Mouse (Mus musculus) heart, postnatal 0 days (tissue): ENCODE results near the gene Mrnip. TPM values are rescaled to one million over a fixed set of nuclear protein-coding genes. Genes with fewer than 3 reads are reported as not detected.

Source experiments
- ATAC-seq: fragments of 200-750 bp; cut with Nextera tagmentation; 2 replicates; pipeline ENCODE4 v1.8.0; 2017; ENCODE audit warnings: low read depth, moderate number of reproducible peaks, moderate library complexity; ENCODE audit not compliant: insufficient read depth
- DNase-seq: peaks from one replicate; pipeline ENCODE4 v3.0.0-alpha.2; 2016; ENCODE audit warnings: low spot score
- H3K27ac ChIP-seq: fragments of 300-500 bp; sonication (generic); 2 replicates; pipeline ENCODE4 v1.5.1; 2014; ENCODE audit warnings: low read depth, mild to moderate bottlenecking
- H3K27me3 ChIP-seq: fragments of 300-500 bp; sonication (generic); 2 replicates; pipeline ENCODE4 v1.6.1; 2014; ENCODE audit warnings: low read length, mixed read lengths; ENCODE audit not compliant: control insufficient read depth, insufficient read depth
- H3K36me3 ChIP-seq: fragments of 300-500 bp; sonication (generic); replicated peaks from 2 replicates; pipeline ENCODE4 v1.6.1; 2014; ENCODE audit warnings: low read length, mixed read lengths; ENCODE audit not compliant: control insufficient read depth, insufficient read depth
- H3K4me1 ChIP-seq: fragments of 300-500 bp; sonication (generic); 2 replicates; pipeline ENCODE4 v1.6.1; 2014; ENCODE audit warnings: antibody characterized with exemption; ENCODE audit not compliant: control insufficient read depth, insufficient read depth
- H3K4me2 ChIP-seq: fragments of 300-500 bp; sonication (generic); 2 replicates; pipeline ENCODE4 v1.6.1; 2014; ENCODE audit warnings: low read depth, mild to moderate bottlenecking, low read length, moderate library complexity
- H3K4me3 ChIP-seq: fragments of 300-500 bp; sonication (generic); 2 replicates; pipeline ENCODE4 v1.5.1; 2014; ENCODE audit warnings: low read depth, low read length
- H3K9ac ChIP-seq: fragments of 300-500 bp; sonication (generic); replicated peaks from 2 replicates; pipeline ENCODE4 v1.6.1; 2014; ENCODE audit warnings: low read depth, low read length, mixed read lengths
- H3K9me3 ChIP-seq: fragments of 300-500 bp; sonication (generic); replicated peaks from 2 replicates; pipeline ENCODE4 v1.6.1; 2016; ENCODE audit warnings: low read length; ENCODE audit not compliant: control insufficient read depth
- CTCF ChIP-seq: IDR thresholded peaks from 2 replicates; pipeline ENCODE4 v1.5.1; 2016; ENCODE audit warnings: antibody characterized with exemption, control low read depth, low read depth
- EP300 ChIP-seq: IDR thresholded peaks from 2 replicates; pipeline ENCODE4 v1.6.1; 2016; ENCODE audit warnings: antibody characterized with exemption, low read depth
- WGBS: fragments of 180-500 bp; shearing (Covaris S2); extraction: QIAGEN DNeasy Blood & Tissue Kit; methylation state at CpG from one replicate; pipeline ENCODE4 v1.1.7; 2014; 5-methylcytosine and 5-hydroxymethylcytosine counted together
- polyA plus RNA-seq: library from polyadenylated mRNA; unstranded; fragments of >200 nt; fragmentation: Nextera tagmentation; extraction: Ambion mirVana; gene quantifications from 2 replicates; pipeline ENCODE4 v1.2.1, GENCODE M21; 2015
- total RNA-seq: library from RNA; depleted of rRNA; stranded (reverse); fragments of >200 nt; gene quantifications from 2 replicates; pipeline ENCODE4 v1.2.3, GENCODE M21; 2014; ENCODE audit warnings: low replicate concordance

The Mrnip gene
- total and polyA plus RNA-seq, 2 experiments from 2014 or later, result 7.9 to 18.6 TPM

GRCm38 (mm10) chr11:50224671-50225530 is 50.7 kb downstream of the Mrnip start:
- Histone ChIP-seq H3K9ac (peak overlapping the region; percentile 87), H3K4me3 (peak overlapping the region; percentile 75), H3K4me2 (peak overlapping the region; percentile 77), H3K9me3 (no peaks in the 10 kb centered on the region), H3K27me3 (no peaks in the 10 kb centered on the region), H3K36me3 (no peaks in the 10 kb centered on the region), H3K27ac (peak overlapping the region; percentile 84), H3K4me1 (peaks cover 19% of the 10 kb centered on the region)
- DNase-seq (peak; percentile 80), ATAC-seq (peak; percentile 83)
- TF ChIP-seq CTCF, result peak; percentile 31
- TF ChIP-seq EP300, result no peak
- under 1% methylated on average over 50 of the region's 70 CpGs for WGBS

GRCm38 (mm10) chr11:50225611-50226378 is 51.6 kb downstream of the Mrnip start:
- 2% methylated on average over 33 of the region's 34 CpGs for WGBS
- Histone ChIP-seq H3K9me3 (no peaks in the 10 kb centered on the region), H3K4me1 (peaks cover 20% of the 10 kb centered on the region), H3K9ac (peak overlapping the region; percentile 87), H3K27me3 (no peaks in the 10 kb centered on the region), H3K4me3 (peak overlapping the region; percentile 75), H3K36me3 (peaks cover 2% of the 10 kb centered on the region), H3K4me2 (peak overlapping the region; percentile 77), H3K27ac (peak overlapping the region; percentile 84)
- DNase-seq (no peak), ATAC-seq (peak; percentile 34)
- TF ChIP-seq CTCF, result no peak
- TF ChIP-seq EP300, result no peak

- TF ChIP-seq CTCF (no peak), EP300 (no peak)
- no peak for DNase-seq
- Histone ChIP-seq H3K27me3 (no peaks in the 10 kb centered on the region), H3K9me3 (no peaks in the 10 kb centered on the region), H3K4me3 (peak overlapping the region; percentile 75), H3K27ac (peak overlapping the region; percentile 84), H3K4me1 (peaks cover 24% of the 10 kb centered on the region), H3K9ac (peak overlapping the region; percentile 87; the same call in 1 of the 2 replicates), H3K36me3 (peaks cover 5% of the 10 kb centered on the region), H3K4me2 (peak overlapping the region; percentile 77)
- 35% methylated on average over 2 of the region's 2 CpGs for WGBS
- ATAC-seq, result no peak
These were observed 52.2 kb downstream of the Mrnip start for GRCm38 (mm10) chr11:50226406-50226805.

GRCm38 (mm10) chr11:50227226-50227625 is 53.0 kb downstream of the Mrnip start:
- TF ChIP-seq CTCF (no peak), EP300 (no peak)
- Histone ChIP-seq H3K27ac (peak overlapping the region; percentile 84), H3K4me1 (peaks cover 24% of the 10 kb centered on the region), H3K27me3 (no peaks in the 10 kb centered on the region), H3K36me3 (peaks cover 12% of the 10 kb centered on the region), H3K9me3 (no peaks in the 10 kb centered on the region), H3K4me3 (peak overlapping the region; percentile 75; the same call in 1 of the 2 replicates), H3K4me2 (peak overlapping the region; percentile 77), H3K9ac (peak overlapping the region; percentile 87; the same call in 1 of the 2 replicates)
- no peak for ATAC-seq
- no peak for DNase-seq
- 59% methylated on average over 3 of the region's 3 CpGs for WGBS

- Histone ChIP-seq H3K4me1 (peaks cover 24% of the 10 kb centered on the region), H3K27me3 (no peaks in the 10 kb centered on the region), H3K4me2 (0 out of 2 replicates have a peak overlapping the region, but pooled peaks have one; percentile 77), H3K27ac (peak overlapping the region; percentile 84; the same call in 1 of the 2 replicates), H3K36me3 (peaks cover 17% of the 10 kb centered on the region), H3K9me3 (no peaks in the 10 kb centered on the region), H3K9ac (no peak overlapping the region), H3K4me3 (no peak overlapping the region)
- DNase-seq (no peak), ATAC-seq (no peak)
- 88% methylated on average over 4 of the region's 4 CpGs for WGBS
- TF ChIP-seq EP300 (no peak), CTCF (no peak)
These were observed 53.5 kb downstream of the Mrnip start for GRCm38 (mm10) chr11:50227736-50228135.
